Mouse (Mus musculus) G1E (cell line): ENCODE results near the gene Carm1.

Experiments
- CTCF ChIP-seq: IDR thresholded peaks from 2 replicates; pipeline ENCODE4 v1.5.1; 2012; ENCODE audit warnings: low read depth, low read length, inconsistent platforms, mixed read lengths
- GATA1 ChIP-seq: IDR thresholded peaks from 2 replicates; pipeline ENCODE4 v1.6.1; 2012; ENCODE audit warnings: borderline replicate concordance, low read length, inconsistent platforms, mixed read lengths

GRCm38 (mm10) chr9:21497664-21498063 is 49.0 kb upstream of the Carm1 start:
- TF ChIP-seq CTCF (no peak), GATA1 (no peak)
